Mouse (Mus musculus) naive thymus-derived CD4-positive, alpha-beta T cell, adult 5 months (primary cell): ENCODE measurements around the gene Ficd. TPM values are rescaled to one million over a fixed set of nuclear protein-coding genes. Genes with fewer than 3 reads are reported as not detected.

Experiments
- polyA plus RNA-seq: library from polyadenylated mRNA; unstranded; fragments of 100-300 nt; shearing (Covaris generic); gene quantifications from one replicate; pipeline ENCODE4 v1.2.1, GENCODE M21; 2017

Ficd gene
- polyA plus RNA-seq, result 4.3 TPM

GRCm38 (mm10) chr5:113735345-113736112 is at the start of gene Ficd:
Ficd (plus strand) TSS chr5:113735803.

GRCm38 (mm10) chr5:113724446-113724845 is 11.2 kb upstream of the Ficd start, which contains the start of gene 1700069L16Rik:
1700069L16Rik (minus strand) TSS chr5:113724772.

GRCm38 (mm10) chr5:113772450-113772895 is 36.9 kb downstream of the Ficd start, which contains the start of the genes Sart3 and Iscu:
Sart3 (minus strand) TSS chr5:113772510.
Iscu (plus strand) TSS chr5:113772748.

Other genes starting within 250 kb of the Ficd start
- gene Wscd2, start 245.5 kb upstream of the Ficd start, polyA plus RNA-seq, result 1.7 TPM
- gene Cmklr1, start 85.4 kb upstream of the Ficd start, polyA plus RNA-seq, result not detected
- gene 1700069L16Rik, start 11.0 kb upstream of the Ficd start, polyA plus RNA-seq, result not detected
- 91.9 TPM for gene Sart3, start 36.7 kb downstream of the Ficd start, polyA plus RNA-seq
- 105 TPM for gene Iscu, start 36.9 kb downstream of the Ficd start, polyA plus RNA-seq
- not detected for gene Tmem119, start 64.7 kb downstream of the Ficd start, polyA plus RNA-seq
- 1,013 TPM for gene Selplg, start 96.8 kb downstream of the Ficd start, polyA plus RNA-seq
- 101 TPM for gene Coro1c, start 173.0 kb downstream of the Ficd start, polyA plus RNA-seq